Mouse (Mus musculus): ENCODE measurements around the gene Tmem150c. TPM values are rescaled to one million over a fixed set of nuclear protein-coding genes. Genes with fewer than 3 reads are reported as not detected.

Gene Tmem150c
- polyA plus RNA-seq, 1 experiment from 2014 or later = 1.4 TPM

DNA sequence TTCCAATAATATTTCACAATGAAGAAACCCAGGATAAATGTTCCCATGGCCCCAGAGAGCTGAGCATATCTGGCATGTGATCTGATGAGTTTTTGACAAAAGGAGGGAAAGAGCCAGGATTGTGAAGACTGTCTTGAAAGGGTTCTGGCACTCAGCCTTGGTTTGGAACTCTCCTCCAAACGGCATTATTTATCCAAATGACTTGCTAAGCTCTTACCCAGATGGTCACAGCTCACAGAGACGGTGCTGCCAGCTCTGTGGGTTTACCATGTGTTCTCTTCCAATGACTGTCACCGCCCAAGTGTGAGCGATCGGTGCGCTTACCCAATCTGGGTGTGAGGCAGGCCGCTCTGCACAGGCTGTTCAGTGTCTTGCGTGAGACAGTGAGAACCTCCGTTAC lies 50.7 kb downstream of the Tmem150c start:
- Histone ChIP-seq H3K4me1 (replicated peaks; ENCODE audit: control insufficient read depth, insufficient read depth, low read length) (0 out of 2 replicates have a peak, but pooled peaks cover 5% of the 10 kb centered on the region), H3K27ac (ENCODE audit: low read depth) (no peak overlapping the region), H3K9ac (ENCODE audit: low read length) (no peak overlapping the region), H3K4me3 (ENCODE audit: low read depth, low read length) (no peak overlapping the region), H3K9me3 (ENCODE audit: control insufficient read depth, low read length) (no peaks in the 10 kb centered on the region), H3K4me2 (ENCODE audit: low read length) (no peak overlapping the region), H3K36me3 (ENCODE audit: control insufficient read depth, insufficient read depth, low read length) (no peaks in the 10 kb centered on the region), H3K27me3 (replicated peaks; ENCODE audit: control insufficient read depth, insufficient read depth, low read length) (no peaks in the 10 kb centered on the region)
- no peak for DNase-seq (ENCODE audit: low spot score)
- no peak for ATAC-seq (replicated peaks; ENCODE audit: low FRiP score, low TSS enrichment, low read depth)
- WGBS = 71% methylated on average over 9 of the region's 9 CpGs

DNA sequence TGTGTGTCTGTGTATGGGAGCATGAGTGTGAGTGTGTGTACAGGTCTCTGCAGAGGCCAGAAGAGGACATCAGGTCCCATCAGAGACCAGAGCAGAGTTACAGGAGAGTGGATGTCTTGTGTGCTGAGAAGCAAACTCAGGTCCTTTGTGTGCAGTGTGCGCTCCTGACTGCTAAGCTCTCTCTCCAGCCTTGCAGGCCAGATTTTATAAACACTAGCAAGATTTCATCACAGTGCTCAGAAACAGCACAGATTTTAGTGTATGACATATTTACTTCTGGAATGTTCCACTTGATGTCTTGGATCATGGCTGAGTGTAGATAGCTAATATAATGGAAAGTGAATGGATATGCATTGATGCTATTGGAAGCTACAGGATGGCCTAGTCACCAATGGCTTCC lies 57.2 kb downstream of the Tmem150c start:
- H3K9me3 ChIP-seq (ENCODE audit: control insufficient read depth, low read length) = no peaks in the 10 kb centered on the region
- H3K9ac ChIP-seq (ENCODE audit: low read length) = no peak overlapping the region
- no peak overlapping the region for H3K4me3 ChIP-seq (ENCODE audit: low read depth, low read length)
- no peak overlapping the region for H3K4me2 ChIP-seq (ENCODE audit: low read length)
- ATAC-seq (replicated peaks; ENCODE audit: low FRiP score, low TSS enrichment, low read depth) (no peak), DNase-seq (ENCODE audit: low spot score) (no peak)
- H3K36me3 ChIP-seq (ENCODE audit: control insufficient read depth, insufficient read depth, low read length) = no peaks in the 10 kb centered on the region
- whole genome bisulfite sequencing = 85% methylated on average over 1 of the region's 1 CpGs
- H3K27me3 ChIP-seq (replicated peaks; ENCODE audit: control insufficient read depth, insufficient read depth, low read length) = no peaks in the 10 kb centered on the region
- 0 out of 2 replicates have a peak, but pooled peaks cover 2% of the 10 kb centered on the region for H3K4me1 ChIP-seq (replicated peaks; ENCODE audit: control insufficient read depth, insufficient read depth, low read length)
- no peak overlapping the region for H3K27ac ChIP-seq (ENCODE audit: low read depth)

DNA sequence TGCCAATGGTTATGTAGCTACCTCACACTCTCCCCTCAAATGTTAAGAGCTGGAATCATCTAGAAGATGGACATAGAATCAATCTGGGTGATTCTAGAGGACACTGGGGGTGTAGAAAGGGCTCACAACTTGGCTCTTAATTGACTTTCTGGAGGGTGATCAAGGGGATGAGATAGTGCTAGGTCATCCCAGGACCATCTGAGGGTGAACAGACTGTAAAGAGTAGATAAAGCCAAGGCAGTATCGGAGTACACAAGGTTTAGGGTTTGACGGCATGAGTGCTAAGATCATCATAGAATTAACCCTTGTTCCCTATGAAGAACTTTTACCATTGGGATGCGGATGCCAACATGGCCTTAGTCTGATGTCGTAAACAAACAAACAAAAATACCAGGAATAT lies 61.6 kb downstream of the Tmem150c start:
- Histone ChIP-seq H3K4me2 (ENCODE audit: low read length) (no peak overlapping the region), H3K4me3 (ENCODE audit: low read depth, low read length) (no peak overlapping the region), H3K9me3 (ENCODE audit: control insufficient read depth, low read length) (no peaks in the 10 kb centered on the region), H3K27ac (ENCODE audit: low read depth) (no peak overlapping the region), H3K36me3 (ENCODE audit: control insufficient read depth, insufficient read depth, low read length) (no peaks in the 10 kb centered on the region), H3K4me1 (replicated peaks; ENCODE audit: control insufficient read depth, insufficient read depth, low read length) (0 out of 2 replicates have a peak, but pooled peaks cover 2% of the 10 kb centered on the region), H3K9ac (ENCODE audit: low read length) (no peak overlapping the region), H3K27me3 (replicated peaks; ENCODE audit: control insufficient read depth, insufficient read depth, low read length) (no peaks in the 10 kb centered on the region)
- no peak for DNase-seq (ENCODE audit: low spot score)
- 91% methylated on average over 4 of the region's 4 CpGs for WGBS
- ATAC-seq (replicated peaks; ENCODE audit: low FRiP score, low TSS enrichment, low read depth) = no peak

DNA sequence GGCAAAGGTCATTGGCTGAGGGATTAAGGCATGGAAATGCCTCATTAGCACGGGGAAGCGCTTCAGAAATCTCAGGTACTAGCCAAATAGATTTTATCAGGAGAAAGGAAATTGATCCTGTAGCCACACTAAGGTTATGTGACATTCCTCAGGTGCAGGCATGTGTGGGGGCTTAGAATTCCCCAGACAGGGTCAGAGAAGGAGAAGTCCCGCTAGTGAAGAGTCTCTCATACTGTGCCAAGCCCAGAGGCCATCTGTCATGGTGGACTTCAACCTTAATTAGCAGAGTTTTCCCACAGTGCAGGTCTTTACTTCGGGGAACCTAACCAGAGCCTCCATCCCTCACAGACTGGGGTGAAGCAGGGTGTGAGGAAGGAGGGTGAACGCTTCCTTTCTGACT lies 62.7 kb downstream of the Tmem150c start:
- no peak overlapping the region for H3K9ac ChIP-seq (ENCODE audit: low read length)
- H3K4me2 ChIP-seq (ENCODE audit: low read length) = no peak overlapping the region
- DNase-seq (ENCODE audit: low spot score) = no peak
- 68% methylated on average over 5 of the region's 5 CpGs for WGBS
- H3K27me3 ChIP-seq (replicated peaks; ENCODE audit: control insufficient read depth, insufficient read depth, low read length) = no peaks in the 10 kb centered on the region
- H3K27ac ChIP-seq (ENCODE audit: low read depth) = no peak overlapping the region
- no peaks in the 10 kb centered on the region for H3K36me3 ChIP-seq (ENCODE audit: control insufficient read depth, insufficient read depth, low read length)
- H3K4me1 ChIP-seq (replicated peaks; ENCODE audit: control insufficient read depth, insufficient read depth, low read length) = peaks cover under 1% of the 10 kb centered on the region; the same call in 1 of the 2 replicates
- no peaks in the 10 kb centered on the region for H3K9me3 ChIP-seq (ENCODE audit: control insufficient read depth, low read length)
- no peak overlapping the region for H3K4me3 ChIP-seq (ENCODE audit: low read depth, low read length)
- no peak for ATAC-seq (replicated peaks; ENCODE audit: low FRiP score, low TSS enrichment, low read depth)

DNA sequence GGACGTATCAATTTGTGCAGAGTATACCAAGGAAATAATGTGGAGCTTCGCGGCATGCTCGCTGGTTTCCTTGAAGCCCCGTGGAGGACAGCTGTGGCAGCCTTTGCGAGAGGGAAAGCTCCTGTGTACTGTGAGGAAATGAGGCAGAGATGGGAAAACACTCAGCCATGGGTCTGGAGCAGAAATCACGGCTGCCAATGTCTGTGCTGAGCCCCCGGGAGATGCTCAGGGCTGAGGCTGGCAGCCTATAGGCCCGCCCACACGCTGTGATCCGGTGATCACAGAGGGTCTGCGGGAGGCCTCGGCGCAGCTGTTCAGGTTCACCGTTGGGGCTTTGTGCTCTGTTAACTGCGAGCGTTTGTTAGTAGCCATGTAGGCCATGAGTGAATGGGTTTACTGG lies 68.0 kb downstream of the Tmem150c start:
- Histone ChIP-seq H3K9me3 (ENCODE audit: control insufficient read depth, low read length) (no peaks in the 10 kb centered on the region), H3K36me3 (ENCODE audit: control insufficient read depth, insufficient read depth, low read length) (no peaks in the 10 kb centered on the region), H3K4me3 (ENCODE audit: low read depth, low read length) (no peak overlapping the region), H3K27ac (ENCODE audit: low read depth) (0 out of 2 replicates have a peak overlapping the region, but pooled peaks have one; percentile 2), H3K9ac (ENCODE audit: low read length) (no peak overlapping the region), H3K4me1 (replicated peaks; ENCODE audit: control insufficient read depth, insufficient read depth, low read length) (peaks cover 11% of the 10 kb centered on the region), H3K27me3 (replicated peaks; ENCODE audit: control insufficient read depth, insufficient read depth, low read length) (no peaks in the 10 kb centered on the region), H3K4me2 (ENCODE audit: low read length) (peak overlapping the region; percentile 35)
- 14% methylated on average over 17 of the region's 17 CpGs for WGBS
- no peak for ATAC-seq (replicated peaks; ENCODE audit: low FRiP score, low TSS enrichment, low read depth)
- no peak for DNase-seq (ENCODE audit: low spot score)

DNA sequence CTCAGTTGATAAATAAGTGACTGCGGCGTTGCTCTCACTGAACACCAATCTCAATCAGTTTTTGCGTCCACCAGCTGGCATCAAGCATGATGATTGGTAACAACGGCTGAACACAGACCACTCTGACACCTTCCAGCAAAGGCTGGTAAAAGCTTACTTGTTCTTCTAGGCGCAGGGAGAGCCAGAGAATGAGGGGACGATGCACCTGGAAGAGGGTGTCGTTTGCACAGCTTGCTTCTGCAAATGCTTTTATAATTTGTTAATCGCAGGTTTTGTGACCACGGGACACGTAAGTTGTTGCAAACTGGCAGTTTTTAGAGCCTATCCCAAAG lies 68.4 kb downstream of the Tmem150c start:
- no peak overlapping the region for H3K4me3 ChIP-seq (ENCODE audit: low read depth, low read length)
- H3K27ac ChIP-seq (ENCODE audit: low read depth) = no peak overlapping the region
- WGBS = 51% methylated on average over 10 of the region's 10 CpGs
- H3K9ac ChIP-seq (ENCODE audit: low read length) = no peak overlapping the region
- no peaks in the 10 kb centered on the region for H3K27me3 ChIP-seq (replicated peaks; ENCODE audit: control insufficient read depth, insufficient read depth, low read length)
- peak overlapping the region; percentile 35; the same call in 1 of the 2 replicates for H3K4me2 ChIP-seq (ENCODE audit: low read length)
- DNase-seq (ENCODE audit: low spot score) (no peak), ATAC-seq (replicated peaks; ENCODE audit: low FRiP score, low TSS enrichment, low read depth) (no peak)
- H3K9me3 ChIP-seq (ENCODE audit: control insufficient read depth, low read length) = no peaks in the 10 kb centered on the region
- H3K4me1 ChIP-seq (replicated peaks; ENCODE audit: control insufficient read depth, insufficient read depth, low read length) = peaks cover 11% of the 10 kb centered on the region
- H3K36me3 ChIP-seq (ENCODE audit: control insufficient read depth, insufficient read depth, low read length) = no peaks in the 10 kb centered on the region

DNA sequence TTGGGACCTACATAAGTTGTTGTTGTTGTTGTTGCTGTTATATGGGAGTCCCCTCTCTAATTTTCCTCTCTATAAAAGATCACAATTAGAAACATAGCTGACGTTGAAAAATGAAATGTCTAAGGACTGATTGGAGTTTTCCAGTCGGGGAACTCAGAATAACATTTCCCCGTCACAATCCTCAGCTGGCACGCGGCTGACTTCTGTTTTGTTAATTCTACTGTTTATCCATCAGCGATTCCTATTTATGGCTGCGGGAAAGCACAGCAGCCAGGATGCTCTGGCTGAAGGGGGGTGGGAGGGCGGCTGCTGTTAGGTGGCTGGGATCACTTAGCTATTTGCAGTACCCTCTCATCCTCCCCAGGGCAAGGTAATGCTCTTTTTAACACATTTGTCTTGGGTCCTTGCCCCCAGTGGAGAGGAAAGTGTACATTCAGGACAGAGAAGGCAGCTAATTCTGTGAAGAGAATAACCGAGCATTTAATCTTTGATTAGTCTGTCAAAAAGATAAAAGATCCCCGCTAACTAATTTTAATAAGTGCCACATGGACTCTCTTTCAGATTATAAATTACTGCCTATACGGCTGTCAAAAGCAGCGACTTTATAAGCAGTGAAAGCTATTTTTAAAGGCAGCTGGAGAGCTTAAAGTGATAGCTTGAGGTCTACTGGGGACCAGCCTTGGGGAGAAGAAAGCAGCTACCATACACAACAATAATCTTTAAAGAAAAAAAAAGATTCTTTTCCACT lies 68.9 kb downstream of the Tmem150c start:
- Histone ChIP-seq H3K9ac (ENCODE audit: low read length) (no peak overlapping the region), H3K27me3 (replicated peaks; ENCODE audit: control insufficient read depth, insufficient read depth, low read length) (no peaks in the 10 kb centered on the region), H3K36me3 (ENCODE audit: control insufficient read depth, insufficient read depth, low read length) (no peaks in the 10 kb centered on the region), H3K27ac (ENCODE audit: low read depth) (no peak overlapping the region), H3K9me3 (ENCODE audit: control insufficient read depth, low read length) (no peaks in the 10 kb centered on the region), H3K4me1 (replicated peaks; ENCODE audit: control insufficient read depth, insufficient read depth, low read length) (peaks cover 11% of the 10 kb centered on the region), H3K4me2 (ENCODE audit: low read length) (no peak overlapping the region; the same call in 1 of the 2 replicates), H3K4me3 (ENCODE audit: low read depth, low read length) (no peak overlapping the region)
- DNase-seq (ENCODE audit: low spot score) = no peak
- ATAC-seq (replicated peaks; ENCODE audit: low FRiP score, low TSS enrichment, low read depth) = no peak
- WGBS = 31% methylated on average over 12 of the region's 12 CpGs

DNA sequence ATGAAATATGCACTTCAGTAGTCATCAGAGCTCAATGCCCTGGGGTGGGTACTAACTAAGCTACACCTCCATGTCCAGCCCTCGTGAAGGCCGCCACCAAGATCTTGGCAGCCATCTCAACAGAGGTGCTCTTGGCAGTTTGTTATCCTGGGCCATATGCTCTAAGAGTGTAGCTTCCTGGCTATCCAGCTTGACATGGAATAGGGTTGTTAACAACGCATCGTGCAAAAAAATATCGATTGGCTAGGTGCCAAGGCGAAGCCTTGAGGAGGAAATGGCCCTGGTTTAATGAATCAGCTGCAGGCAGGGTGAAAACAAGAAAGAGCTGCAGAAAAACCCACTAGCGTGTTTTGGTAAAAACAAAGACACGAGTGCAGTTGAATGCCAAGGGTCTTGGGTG lies 74.5 kb downstream of the Tmem150c start:
- Histone ChIP-seq H3K36me3 (ENCODE audit: control insufficient read depth, insufficient read depth, low read length) (no peaks in the 10 kb centered on the region), H3K9me3 (ENCODE audit: control insufficient read depth, low read length) (no peaks in the 10 kb centered on the region), H3K27ac (ENCODE audit: low read depth) (no peak overlapping the region), H3K9ac (ENCODE audit: low read length) (no peak overlapping the region), H3K4me1 (replicated peaks; ENCODE audit: control insufficient read depth, insufficient read depth, low read length) (peaks cover 11% of the 10 kb centered on the region), H3K4me3 (ENCODE audit: low read depth, low read length) (no peak overlapping the region), H3K27me3 (replicated peaks; ENCODE audit: control insufficient read depth, insufficient read depth, low read length) (no peaks in the 10 kb centered on the region), H3K4me2 (ENCODE audit: low read length) (no peak overlapping the region)
- 45% methylated on average over 8 of the region's 8 CpGs for WGBS
- no peak for ATAC-seq (replicated peaks; ENCODE audit: low FRiP score, low TSS enrichment, low read depth)
- DNase-seq (ENCODE audit: low spot score) = no peak

DNA sequence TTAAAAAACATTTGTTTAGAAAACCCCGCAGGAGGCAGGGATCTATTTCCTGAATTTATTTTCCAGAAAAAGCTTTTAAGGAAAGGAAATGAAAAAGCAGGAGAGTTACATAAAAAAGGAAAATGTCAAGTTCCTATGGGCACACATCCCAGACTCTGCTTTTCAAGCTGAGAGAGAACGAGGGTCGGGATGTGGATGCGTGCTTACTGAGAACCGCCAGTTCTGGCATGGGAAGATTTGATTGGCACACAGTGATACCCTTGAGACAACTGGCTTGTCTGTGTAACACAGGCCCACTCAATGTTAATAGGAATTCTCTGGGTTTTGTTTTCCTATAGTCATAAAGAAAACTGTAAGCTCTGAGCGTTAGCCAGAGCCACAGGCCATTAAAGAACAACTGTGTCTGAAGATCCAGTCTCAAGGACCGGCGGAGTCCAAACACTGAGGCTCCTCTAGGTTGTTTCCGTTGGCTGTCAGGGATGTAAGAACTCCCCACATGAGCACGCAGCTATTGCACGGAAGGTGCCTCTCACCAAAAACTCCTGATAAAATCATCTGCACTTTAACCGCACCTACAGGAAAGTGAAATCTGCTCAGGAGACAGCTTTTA lies 75.5 kb downstream of the Tmem150c start:
- DNase-seq (ENCODE audit: low spot score) (no peak), ATAC-seq (replicated peaks; ENCODE audit: low FRiP score, low TSS enrichment, low read depth) (no peak)
- H3K27me3 ChIP-seq (replicated peaks; ENCODE audit: control insufficient read depth, insufficient read depth, low read length) = no peaks in the 10 kb centered on the region
- H3K4me1 ChIP-seq (replicated peaks; ENCODE audit: control insufficient read depth, insufficient read depth, low read length) = peaks cover 11% of the 10 kb centered on the region
- no peaks in the 10 kb centered on the region for H3K36me3 ChIP-seq (ENCODE audit: control insufficient read depth, insufficient read depth, low read length)
- 57% methylated on average over 12 of the region's 12 CpGs for WGBS
- no peak overlapping the region for H3K4me2 ChIP-seq (ENCODE audit: low read length)
- no peaks in the 10 kb centered on the region for H3K9me3 ChIP-seq (ENCODE audit: control insufficient read depth, low read length)
- H3K4me3 ChIP-seq (ENCODE audit: low read depth, low read length) = no peak overlapping the region
- H3K9ac ChIP-seq (ENCODE audit: low read length) = no peak overlapping the region
- 0 out of 2 replicates have a peak overlapping the region, but pooled peaks have one; percentile 6 for H3K27ac ChIP-seq (ENCODE audit: low read depth)
